Mouse (Mus musculus): ENCODE data around the gene Tmem234. TPM values are rescaled to one million over a fixed set of nuclear protein-coding genes. Genes with fewer than 3 reads are reported as not detected.

The Tmem234 gene
- polyA plus RNA-seq, 1 experiment from 2014 or later = 177 TPM

Small RNAs within 50 kb of the gene (microRNA-seq; reads per million reads assigned to microRNA genes)
- gene Mir8119 (ENCODE audit: borderline number of aligned reads) = not detected

Other genes with a start within 250 kb of the Tmem234 start
- 7.7 and 7.9 TPM in 2 replicates for gene Zbtb8a, start 222.6 kb upstream of the Tmem234 start, polyA plus RNA-seq (2014; fragmentation: Nextera tagmentation; extraction: Ambion mirVana)
- 5.5 and 5.8 TPM in 2 replicates for gene Zbtb8b, start 159.8 kb upstream of the Tmem234 start, polyA plus RNA-seq (2014; fragmentation: Nextera tagmentation; extraction: Ambion mirVana)
- gene Bsdc1, start 139.1 kb upstream of the Tmem234 start, polyA plus RNA-seq (2014; fragmentation: Nextera tagmentation; extraction: Ambion mirVana) = 24.1 and 24.6 TPM in 2 replicates
- gene Tssk3, start 109.6 kb upstream of the Tmem234 start, polyA plus RNA-seq (2014; fragmentation: Nextera tagmentation; extraction: Ambion mirVana) = not detected in 2 replicates
- not detected in 2 replicates for gene Fam229a, start 109.5 kb upstream of the Tmem234 start, polyA plus RNA-seq (2014; fragmentation: Nextera tagmentation; extraction: Ambion mirVana)
- gene Marcksl1, start 87.1 kb upstream of the Tmem234 start, polyA plus RNA-seq (2014; fragmentation: Nextera tagmentation; extraction: Ambion mirVana) = 506 and 517 TPM in 2 replicates
- 154 and 175 TPM in 2 replicates for gene Hdac1, start 58.0 kb upstream of the Tmem234 start, polyA plus RNA-seq (2014; fragmentation: Nextera tagmentation; extraction: Ambion mirVana)
- gene Lck, start 27.0 kb upstream of the Tmem234 start, polyA plus RNA-seq (2014; fragmentation: Nextera tagmentation; extraction: Ambion mirVana) = 3.6 and 4.6 TPM in 2 replicates
- gene Fam167b, start 22.1 kb upstream of the Tmem234 start, polyA plus RNA-seq (2014; fragmentation: Nextera tagmentation; extraction: Ambion mirVana) = 3.6 TPM in 2 replicates
- 194 and 200 TPM in 2 replicates for gene Eif3i, start within 50 bp of the Tmem234 start, polyA plus RNA-seq (2014; fragmentation: Nextera tagmentation; extraction: Ambion mirVana)
- gene Dcdc2b, start 13.6 kb downstream of the Tmem234 start, polyA plus RNA-seq (2014; fragmentation: Nextera tagmentation; extraction: Ambion mirVana) = 1.1 and 2.7 TPM in 2 replicates
- 23.3 and 24.5 TPM in 2 replicates for gene Iqcc, start 18.4 kb downstream of the Tmem234 start, polyA plus RNA-seq (2014; fragmentation: Nextera tagmentation; extraction: Ambion mirVana)
- gene Ccdc28b, start 23.3 kb downstream of the Tmem234 start, polyA plus RNA-seq (2014; fragmentation: Nextera tagmentation; extraction: Ambion mirVana) = 41.4 and 46.5 TPM in 2 replicates
- gene Txlna, start 40.4 kb downstream of the Tmem234 start, polyA plus RNA-seq (2014; fragmentation: Nextera tagmentation; extraction: Ambion mirVana) = 58.3 and 60.2 TPM in 2 replicates
- gene Kpna6, start 72.1 kb downstream of the Tmem234 start, polyA plus RNA-seq (2014; fragmentation: Nextera tagmentation; extraction: Ambion mirVana) = 13.3 and 14.6 TPM in 2 replicates
- gene Tmem39b, start 96.2 kb downstream of the Tmem234 start, polyA plus RNA-seq (2014; fragmentation: Nextera tagmentation; extraction: Ambion mirVana) = 12.3 and 16.1 TPM in 2 replicates
- 73.0 and 83.1 TPM in 2 replicates for gene Khdrbs1, start 141.6 kb downstream of the Tmem234 start, polyA plus RNA-seq (2014; fragmentation: Nextera tagmentation; extraction: Ambion mirVana)
- gene Ptp4a2, start 210.6 kb downstream of the Tmem234 start, polyA plus RNA-seq (2014; fragmentation: Nextera tagmentation; extraction: Ambion mirVana) = 329 and 345 TPM in 2 replicates

Data from heart, embryonic 11.5 days (tissue).